Mouse (Mus musculus): Measurements from ENCODE around the gene Nfat5. TPM values are rescaled to one million over a fixed set of nuclear protein-coding genes. Genes with fewer than 3 reads are reported as not detected.

Gene Nfat5
- polyA plus RNA-seq, 1 experiment, result 42.7 TPM

DNA sequence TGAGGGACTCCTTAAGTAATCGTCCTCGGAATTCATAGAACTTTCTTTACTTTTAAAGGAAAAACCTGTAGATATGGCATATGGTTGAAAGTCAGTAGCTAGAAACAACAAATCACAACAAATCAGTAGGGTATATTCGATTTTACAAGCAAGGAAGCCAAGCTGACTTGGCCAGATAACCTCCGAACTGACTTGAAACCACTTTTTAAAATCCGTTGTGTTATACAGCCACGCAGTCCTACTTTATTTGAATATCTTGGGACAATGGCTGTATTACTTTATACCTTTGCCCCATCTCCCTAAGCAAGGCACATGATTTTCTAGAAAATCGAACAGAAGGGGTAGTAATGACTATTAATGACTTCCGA lies 131.9 kb downstream of the Nfat5 start:
- TF ChIP-seq CTCF (IDR thresholded peaks at IDR 0.05; ENCODE audit: borderline replicate concordance, extremely low read depth, insufficient read depth, insufficient read length), result no peak
- TF ChIP-seq POLR2A (IDR thresholded peaks at IDR 0.05; ENCODE audit: borderline replicate concordance, extremely low read depth, insufficient read depth, insufficient read length, poor library complexity, severe bottlenecking), result no peak
- DNase-seq (ENCODE audit: low read depth), result no peak

Other genes starting within 250 kb of the Nfat5 start
- gene Pdf, start 244.9 kb upstream of the Nfat5 start, polyA plus RNA-seq (2012; rRNA removed), result 26.9 and 27.6 TPM in 2 replicates
- 57.7 and 63.3 TPM in 2 replicates for gene Cog8, start 236.8 kb upstream of the Nfat5 start, polyA plus RNA-seq (2012; rRNA removed)
- gene Nip7, start 236.6 kb upstream of the Nfat5 start, polyA plus RNA-seq (2012; rRNA removed), result 49.1 and 50.6 TPM in 2 replicates
- not detected in 2 replicates for gene Tmed6, start 227.8 kb upstream of the Nfat5 start, polyA plus RNA-seq (2012; rRNA removed)
- gene Terf2, start 196.9 kb upstream of the Nfat5 start, polyA plus RNA-seq (2012; rRNA removed), result 45.6 and 51.9 TPM in 2 replicates
- gene Cyb5b, start 142.8 kb upstream of the Nfat5 start, polyA plus RNA-seq (2012; rRNA removed), result 83.6 and 99.0 TPM in 2 replicates
- gene Nqo1, start 109.7 kb downstream of the Nfat5 start, polyA plus RNA-seq (2012; rRNA removed), result 1.8 and 2.8 TPM in 2 replicates
- gene Nob1, start 131.6 kb downstream of the Nfat5 start, polyA plus RNA-seq (2012; rRNA removed), result 77.5 and 92.8 TPM in 2 replicates
- 34.8 and 42.5 TPM in 2 replicates for gene Wwp2, start 142.9 kb downstream of the Nfat5 start, polyA plus RNA-seq (2012; rRNA removed)